Mouse (Mus musculus): ENCODE measurements at regions not wholly inside any gene's neighbourhood (a gene's known extent, or its start where the extent isn't known, plus 50 kb on each side); places are given as distances from the start of the nearest gene placed in this dataset.

DNA sequence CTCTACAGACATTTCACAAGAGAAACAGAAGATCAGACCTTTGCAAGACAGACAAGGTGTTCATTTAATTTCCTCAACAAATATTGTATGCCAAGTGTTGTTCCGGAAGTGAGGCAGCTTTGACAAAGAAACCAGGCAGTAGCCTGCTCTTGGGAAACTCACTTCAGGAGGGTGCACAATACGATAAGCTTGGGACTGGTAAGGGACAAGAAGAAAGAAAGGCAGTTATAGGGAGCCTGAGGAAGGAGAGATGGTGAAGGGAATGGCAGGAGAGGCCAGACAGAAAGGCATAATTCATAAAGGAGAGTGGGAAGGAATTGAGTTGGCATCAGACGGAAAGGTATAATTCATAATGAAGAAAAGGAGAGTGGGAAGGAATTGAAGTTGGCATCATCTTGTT lies 178.5 kb upstream of the Tenm4 start:
- TF ChIP-seq TCF12 (IDR thresholded peaks at IDR 0.05; ENCODE audit: low read depth, low read length): no peak
- no peak for TF ChIP-seq USF2 (conservative IDR thresholded peaks at IDR 0.05; ENCODE audit: low read depth, low read length)
